Mouse (Mus musculus) CH12.LX (cell line): ENCODE measurements around the gene Krit1.

ENCODE experiments used
- CTCF ChIP-seq, 2 experiments: IDR thresholded peaks in 1 of 2; conservative IDR thresholded peaks in 1 of 2; 2 replicates each; pipeline ENCODE4 v1.5.1; 2011 to 2012; ENCODE audit warnings: low read depth in 2 of 2, low read length in 2 of 2, improper control_type of control experiment in 1 of 2, inconsistent platforms in 1 of 2, mild to moderate bottlenecking in 1 of 2, moderate library complexity in 1 of 2
- HCFC1 ChIP-seq: IDR thresholded peaks from 2 replicates; pipeline ENCODE4 v1.6.1; 2012; ENCODE audit warnings: low read depth, mild to moderate bottlenecking, inconsistent platforms, low read length, improper control_type of control experiment
- JUND ChIP-seq: conservative IDR thresholded peaks from 2 replicates; pipeline ENCODE4 v1.6.1; 2011; ENCODE audit warnings: low read depth, low read length, improper control_type of control experiment
- USF2 ChIP-seq: conservative IDR thresholded peaks from 2 replicates; pipeline ENCODE4 v1.6.1; 2011; ENCODE audit warnings: low read depth, low read length, improper control_type of control experiment

- TF ChIP-seq USF2, result no peak
- TF ChIP-seq HCFC1, result no peak
- no peak for TF ChIP-seq JUND
- TF ChIP-seq CTCF (conservative IDR thresholded peaks at IDR 0.05 in 1 of 2, IDR thresholded peaks at IDR 0.05 in 1 of 2; ENCODE audit: low read depth in 2 of 2, low read length in 2 of 2), result no peak
Measured at GRCm38 (mm10) chr5:3791048-3791447, 11.9 kb upstream of the Krit1 start.
